Mouse (Mus musculus): ENCODE results near the gene Lurap1.

Gene Lurap1

DNA sequence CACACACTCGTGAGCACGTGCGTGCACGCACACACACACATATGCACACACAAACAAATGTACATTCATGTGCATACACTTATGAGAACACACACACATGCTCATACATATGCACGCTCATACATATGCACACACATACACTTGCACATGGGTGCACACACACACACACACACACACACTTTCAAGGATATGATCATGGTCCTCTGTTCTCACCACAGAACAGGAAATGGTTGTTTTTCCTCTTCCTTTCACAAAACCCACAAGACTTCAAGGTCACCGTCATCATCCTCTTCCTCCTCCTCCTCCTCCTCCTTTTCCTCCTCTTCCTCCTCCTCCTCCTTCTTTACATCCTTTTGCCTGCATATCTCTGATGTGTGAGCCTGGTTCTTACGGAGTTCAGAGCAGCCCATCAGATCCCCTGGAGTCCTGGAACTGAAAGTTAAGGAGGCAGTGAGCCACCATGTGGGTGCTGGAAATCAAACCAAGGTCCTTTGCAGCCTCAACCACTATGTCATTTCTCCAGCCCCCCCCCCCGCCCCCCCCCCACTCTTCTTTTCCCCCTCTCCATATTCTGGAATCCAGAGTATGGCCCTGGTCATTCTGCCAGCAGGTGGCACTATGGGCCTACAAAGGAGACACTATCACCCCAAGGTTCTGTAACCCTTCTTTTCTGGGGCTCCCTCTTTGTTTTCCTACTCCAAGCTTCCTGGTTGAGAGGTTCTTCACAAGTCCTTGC is 17.6 kb upstream of the Lurap1 start:
- no peak for TF ChIP-seq GATA4 (IDR thresholded peaks at IDR 0.05; ENCODE audit: insufficient replicate concordance, low read length)

DNA sequence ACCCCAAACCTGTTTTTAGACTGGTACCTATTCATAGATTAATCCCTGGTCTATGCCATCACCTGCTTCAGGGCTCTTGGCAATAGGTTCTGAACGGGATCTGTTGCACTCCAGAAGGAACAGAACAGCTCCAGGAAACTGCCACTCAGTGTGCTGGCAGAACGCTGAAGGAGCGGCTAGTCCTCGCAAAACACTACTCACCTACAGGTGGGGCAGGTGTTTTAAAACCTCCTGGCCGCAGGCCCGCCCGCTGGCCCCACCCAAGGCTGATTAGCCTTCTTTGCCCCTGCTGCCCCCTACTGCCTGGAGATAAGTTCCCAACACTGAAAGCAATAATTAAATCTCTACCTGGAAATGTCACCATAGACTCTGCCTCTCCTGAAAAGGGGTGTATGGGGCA is 16.3 kb upstream of the Lurap1 start, which contains the start of gene Tspan1:
TSS of gene Tspan1 (minus strand) at position 198 of the 400 bp plus-strand sequence.
- no peak for TF ChIP-seq GATA4 (IDR thresholded peaks at IDR 0.05; ENCODE audit: insufficient replicate concordance, low read length)

- no peak for TF ChIP-seq GATA4 (IDR thresholded peaks at IDR 0.05; ENCODE audit: insufficient replicate concordance, low read length)
Observed at GRCm38 (mm10) chr4:116165708-116166407, 14.7 kb upstream of the Lurap1 start.

DNA sequence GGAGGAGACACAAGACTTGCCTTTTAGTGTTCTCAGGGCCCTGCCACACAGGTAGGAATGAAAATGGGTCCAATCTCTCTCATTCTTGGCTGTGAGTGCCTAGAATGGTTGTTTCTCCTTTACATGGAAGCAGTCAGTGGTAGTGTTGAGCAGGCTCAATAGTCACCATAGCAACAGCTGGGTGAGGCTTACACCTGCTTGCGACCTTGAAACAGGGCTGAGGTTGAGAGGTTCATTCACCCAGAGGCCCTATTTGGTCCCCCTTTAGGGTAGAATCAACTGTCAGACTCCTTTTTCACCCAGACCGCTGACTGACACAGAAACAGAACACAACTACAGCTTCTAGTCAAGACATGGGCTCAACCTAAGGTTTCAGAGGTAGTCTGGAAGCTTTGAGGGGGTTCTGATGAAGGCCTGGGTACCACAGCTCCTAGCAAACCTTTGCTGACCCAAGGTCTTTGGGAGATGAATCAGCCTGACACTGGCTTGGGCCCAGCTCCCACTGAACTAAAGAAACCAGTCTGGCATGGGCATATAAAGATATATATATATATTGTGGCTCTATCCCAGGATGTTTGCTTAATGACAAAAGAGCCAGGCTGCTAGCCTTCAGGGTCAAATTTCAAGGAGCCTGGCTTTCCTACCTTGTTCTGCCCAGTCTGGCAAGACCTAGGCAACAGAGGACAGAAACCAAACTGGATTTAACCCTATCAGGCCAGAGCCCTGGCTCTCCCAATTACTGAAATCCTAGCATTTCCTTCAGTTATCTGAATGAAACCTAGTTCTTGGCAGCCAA is 13.8 kb upstream of the Lurap1 start:
- no peak for TF ChIP-seq GATA4 (IDR thresholded peaks at IDR 0.05; ENCODE audit: insufficient replicate concordance, low read length)

DNA sequence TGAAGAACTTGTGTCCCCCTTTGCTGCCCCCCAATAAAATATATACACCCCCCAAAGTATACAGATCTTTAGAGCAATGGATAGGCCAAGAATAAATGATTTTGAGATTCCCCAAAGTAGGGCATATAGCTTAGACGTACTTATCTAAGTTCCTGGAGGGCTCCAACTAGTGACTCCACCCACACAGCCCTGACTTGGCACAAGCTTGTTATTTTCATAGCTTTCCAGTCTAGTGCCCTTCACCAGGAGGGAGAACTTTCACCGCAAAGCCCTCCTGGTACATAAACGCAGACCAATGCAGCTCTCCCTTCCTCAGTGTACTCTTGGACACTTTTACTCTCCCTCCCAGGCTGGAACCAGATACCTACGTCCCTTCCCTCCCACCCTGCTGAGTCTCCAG is 11.0 kb upstream of the Lurap1 start:
- no peak for TF ChIP-seq GATA4 (IDR thresholded peaks at IDR 0.05; ENCODE audit: insufficient replicate concordance, low read length)

DNA sequence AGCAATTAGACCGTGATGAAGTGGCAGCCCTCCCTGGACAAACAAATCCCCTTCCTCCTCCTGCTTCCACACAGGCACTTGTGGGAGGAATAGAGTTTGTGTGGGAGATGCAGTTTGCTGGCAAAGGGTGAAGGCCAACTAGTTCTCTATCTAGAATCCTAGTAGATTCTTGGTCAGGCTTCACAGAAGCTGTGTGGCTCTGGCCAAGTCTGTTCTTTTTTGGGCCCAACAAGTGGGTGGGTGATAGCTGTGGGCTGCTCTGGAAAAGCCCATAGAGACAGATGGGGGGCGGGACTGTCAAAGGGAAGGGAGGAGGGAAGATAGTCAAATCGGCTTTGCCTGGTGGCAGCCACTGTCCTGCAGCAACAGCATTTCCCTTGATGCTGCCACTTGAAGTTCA is 9.6 kb upstream of the Lurap1 start:
- TF ChIP-seq GATA4 (IDR thresholded peaks at IDR 0.05; ENCODE audit: insufficient replicate concordance, low read length) = no peak

DNA sequence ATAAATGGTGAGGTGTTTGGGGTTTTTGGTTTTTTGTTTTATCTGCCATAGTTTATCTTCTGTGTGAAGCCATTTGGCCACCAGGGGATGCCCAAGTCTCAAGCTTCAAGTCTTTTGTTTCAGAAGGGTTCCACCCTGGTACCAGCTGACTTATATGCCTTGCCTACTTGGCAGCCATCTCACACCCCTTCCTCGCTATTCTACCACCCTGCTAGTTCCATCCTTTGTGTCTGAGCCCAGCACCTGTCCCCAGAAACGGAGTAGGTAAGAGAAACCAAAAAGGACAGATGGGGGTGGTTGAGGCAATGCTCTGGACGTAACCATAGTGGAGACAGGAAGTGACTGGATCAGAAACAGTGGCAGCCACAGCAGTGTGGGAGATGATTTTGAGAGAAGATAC is 8.8 kb upstream of the Lurap1 start:
- TF ChIP-seq GATA4 (IDR thresholded peaks at IDR 0.05; ENCODE audit: insufficient replicate concordance, low read length) = no peak

- no peak for TF ChIP-seq GATA4 (IDR thresholded peaks at IDR 0.05; ENCODE audit: insufficient replicate concordance, low read length)
Observed at GRCm38 (mm10) chr4:116157882-116158281, 6.7 kb upstream of the Lurap1 start.

DNA sequence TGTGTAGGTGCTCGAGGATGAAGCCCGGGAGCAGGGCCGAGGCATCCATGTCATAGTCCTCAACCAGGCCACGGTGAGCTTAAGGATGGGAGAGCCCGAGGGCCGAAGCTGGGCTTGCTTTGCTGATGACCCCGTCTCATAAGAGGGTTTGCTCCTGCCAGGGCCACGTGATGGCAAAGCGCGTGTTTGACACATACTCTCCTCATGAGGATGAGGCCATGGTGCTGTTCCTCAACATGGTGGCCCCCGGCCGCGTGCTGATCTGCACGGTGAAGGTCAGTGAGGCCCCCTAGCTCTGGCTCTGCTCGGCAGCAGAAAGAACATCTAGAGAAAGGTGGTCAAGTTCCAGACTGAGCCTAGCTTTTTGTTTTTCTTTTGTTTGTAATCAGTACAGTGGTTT is 1.6 kb upstream of the Lurap1 start:
- TF ChIP-seq GATA4 (IDR thresholded peaks at IDR 0.05; ENCODE audit: insufficient replicate concordance, low read length) = no peak

- TF ChIP-seq GATA4 (IDR thresholded peaks at IDR 0.05; ENCODE audit: insufficient replicate concordance, low read length) = no peak
Observed at GRCm38 (mm10) chr4:116150862-116151221, 296 bp downstream of the Lurap1 start.

DNA sequence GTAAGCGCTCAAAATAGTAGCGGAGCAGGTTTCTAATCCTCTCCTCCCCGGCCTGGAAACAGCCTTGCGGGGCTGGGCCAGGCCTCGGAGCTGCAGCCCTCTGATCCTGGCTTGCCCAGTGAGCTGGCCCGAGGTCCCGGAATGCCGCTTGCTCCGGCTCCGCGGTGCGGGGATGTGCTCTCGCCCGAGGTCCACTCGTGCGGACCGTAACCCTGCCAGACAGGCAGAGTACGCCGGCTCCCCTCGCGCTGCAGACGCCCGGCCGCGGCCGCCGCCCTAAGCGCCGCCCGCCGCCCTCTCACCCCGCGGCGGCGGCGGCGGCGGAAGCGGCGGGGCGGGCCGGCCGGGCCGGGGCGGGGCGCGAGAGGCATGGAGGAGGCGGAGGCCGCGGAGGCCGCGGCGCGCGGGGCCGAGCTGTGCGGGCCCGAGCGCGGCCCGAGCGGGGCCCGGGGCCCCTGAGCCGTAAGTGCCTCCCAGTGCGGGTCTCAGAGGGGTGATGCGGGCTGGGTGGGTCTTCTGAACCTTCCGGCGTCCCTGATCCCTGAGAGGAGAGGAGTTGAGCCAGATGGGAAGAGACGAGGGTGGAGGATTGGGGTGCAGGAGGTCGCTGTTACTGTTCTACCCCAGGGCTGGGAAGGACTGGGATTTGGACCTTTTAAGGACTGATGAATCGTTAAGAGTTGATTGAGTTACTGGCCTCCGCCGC is 829 bp downstream of the Lurap1 start:
- TF ChIP-seq GATA4 (IDR thresholded peaks at IDR 0.05; ENCODE audit: insufficient replicate concordance, low read length) = no peak

DNA sequence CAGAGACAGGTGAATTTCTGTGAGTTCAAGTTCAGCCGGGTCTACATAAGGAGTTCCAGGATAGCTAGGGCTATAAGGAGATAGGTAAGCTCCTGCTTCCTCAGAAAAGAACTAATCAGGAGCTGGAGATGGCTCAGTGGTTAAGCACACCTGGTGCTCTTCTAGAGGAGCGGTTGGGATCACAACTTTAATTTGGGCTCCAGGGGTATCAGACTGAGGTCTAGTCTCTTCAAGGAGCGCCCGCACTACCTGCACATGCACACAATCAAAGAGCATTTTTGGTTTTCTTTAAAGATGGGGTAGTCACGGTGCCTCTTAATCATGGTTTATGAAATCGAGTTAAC is 1.4 kb downstream of the Lurap1 start:
- no peak for TF ChIP-seq GATA4 (IDR thresholded peaks at IDR 0.05; ENCODE audit: insufficient replicate concordance, low read length)

DNA sequence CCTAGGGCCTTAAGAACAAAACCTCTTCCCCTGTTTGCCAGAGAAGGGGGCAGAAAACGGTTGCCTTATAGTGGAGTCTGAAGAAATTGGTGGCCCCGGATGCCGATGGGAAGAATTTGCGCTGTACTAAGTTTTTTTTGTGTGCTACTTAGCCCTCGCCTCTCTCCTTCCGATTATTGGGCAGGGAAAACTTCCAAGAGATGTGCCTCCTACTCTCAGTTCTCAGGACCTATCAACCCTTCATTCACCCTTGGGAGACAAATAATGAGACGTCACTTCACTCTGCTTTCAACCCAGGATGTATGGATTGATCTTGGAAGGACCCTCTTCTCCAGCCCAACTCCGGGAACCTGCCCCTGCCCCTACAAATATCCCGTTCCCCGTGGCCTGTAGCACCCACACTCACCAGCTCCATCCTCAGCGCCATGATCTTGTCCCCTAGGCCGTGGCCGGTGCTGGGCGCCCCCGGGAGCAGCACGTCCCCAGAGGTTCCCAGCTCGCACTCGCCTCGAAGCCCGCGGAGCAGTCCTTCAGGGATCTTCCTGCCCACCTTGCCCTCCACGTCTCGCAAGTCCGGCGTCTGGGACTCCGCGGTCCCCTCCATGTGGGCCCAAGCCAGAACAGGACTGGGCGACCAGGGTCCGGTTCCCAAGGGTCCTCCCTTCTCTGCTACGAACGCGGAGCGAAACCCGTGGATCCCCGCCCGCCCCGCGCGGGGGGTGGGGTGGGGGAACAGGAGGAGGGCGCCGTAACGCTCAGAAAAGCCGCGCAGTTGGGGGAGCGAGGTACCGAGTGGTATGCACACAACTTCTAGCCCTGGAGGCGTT is 7.0 kb downstream of the Lurap1 start:
- TF ChIP-seq GATA4 (IDR thresholded peaks at IDR 0.05; ENCODE audit: insufficient replicate concordance, low read length) = no peak

- no peak for TF ChIP-seq GATA4 (IDR thresholded peaks at IDR 0.05; ENCODE audit: insufficient replicate concordance, low read length)
Observed at GRCm38 (mm10) chr4:116143317-116143811, 7.8 kb downstream of the Lurap1 start.
